Mouse (Mus musculus): ENCODE data around the gene Gne.

Gne gene

GRCm38 (mm10) chr4:44083945-44084344 is at the start of gene Gne:
TSS of gene Gne (minus strand) at chr4:44084177.
- DNase-seq (ENCODE audit: low read depth) = no peak

DNA sequence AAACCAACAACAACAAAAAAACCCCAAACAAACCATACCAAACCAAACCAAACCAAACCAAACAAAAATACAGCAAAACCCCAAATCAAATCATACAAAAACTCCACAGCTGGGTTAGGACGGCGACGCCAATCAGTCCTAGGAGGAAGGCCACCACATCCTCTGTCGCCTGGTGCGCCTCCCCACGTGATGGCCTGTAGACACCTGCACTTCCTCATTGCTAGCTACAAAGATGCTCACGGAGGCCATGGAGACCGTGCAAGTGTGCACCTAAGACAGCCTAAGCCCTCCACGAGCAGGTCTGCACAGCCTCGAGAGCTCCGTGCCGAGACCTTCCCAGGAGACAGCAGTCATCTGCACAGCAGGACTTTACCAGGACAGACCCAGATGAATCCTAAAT is 42.8 kb upstream of the Gne start:
- no peak for DNase-seq (ENCODE audit: low read depth)

DNA sequence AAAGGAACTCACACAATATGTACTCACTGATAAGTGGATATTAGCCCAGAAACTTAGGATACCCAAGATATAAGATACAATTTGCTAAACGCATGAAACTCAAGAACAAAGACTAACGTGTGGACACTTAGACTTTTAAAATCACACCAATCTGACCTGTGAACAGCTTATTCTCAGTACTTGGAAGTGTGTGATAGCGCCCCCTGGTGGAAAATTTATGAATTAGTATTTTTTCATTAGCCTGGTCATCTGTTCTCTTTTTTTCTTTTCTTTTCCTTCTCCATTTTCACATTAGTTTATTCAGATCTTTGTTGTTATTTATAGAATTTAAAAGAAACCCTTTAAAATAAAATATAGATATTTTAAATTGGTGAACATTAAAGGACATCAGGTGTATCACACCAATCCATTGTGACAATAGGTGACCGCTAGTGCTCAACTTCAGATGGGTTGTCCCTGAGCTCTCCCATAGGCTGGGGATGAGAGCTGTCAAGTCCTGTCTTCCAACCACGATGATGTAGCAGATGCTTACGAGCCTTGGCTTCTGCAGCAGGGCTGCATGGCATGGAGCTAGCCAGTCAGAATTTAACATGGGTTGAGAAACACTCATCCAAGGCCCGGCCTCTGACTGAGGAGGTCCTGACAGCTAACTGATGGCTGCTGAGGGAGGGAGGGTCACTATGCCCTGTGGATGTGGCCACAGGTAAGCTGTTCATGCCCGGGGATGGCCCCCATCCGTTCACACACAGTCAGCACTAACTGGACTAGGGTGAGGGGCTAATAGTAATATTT is 35.6 kb upstream of the Gne start:
- DNase-seq (ENCODE audit: low read depth) = peak; percentile 79

GRCm38 (mm10) chr4:44115046-44115445 is 31.1 kb upstream of the Gne start:
- DNase-seq (ENCODE audit: low read depth) = no peak

DNA sequence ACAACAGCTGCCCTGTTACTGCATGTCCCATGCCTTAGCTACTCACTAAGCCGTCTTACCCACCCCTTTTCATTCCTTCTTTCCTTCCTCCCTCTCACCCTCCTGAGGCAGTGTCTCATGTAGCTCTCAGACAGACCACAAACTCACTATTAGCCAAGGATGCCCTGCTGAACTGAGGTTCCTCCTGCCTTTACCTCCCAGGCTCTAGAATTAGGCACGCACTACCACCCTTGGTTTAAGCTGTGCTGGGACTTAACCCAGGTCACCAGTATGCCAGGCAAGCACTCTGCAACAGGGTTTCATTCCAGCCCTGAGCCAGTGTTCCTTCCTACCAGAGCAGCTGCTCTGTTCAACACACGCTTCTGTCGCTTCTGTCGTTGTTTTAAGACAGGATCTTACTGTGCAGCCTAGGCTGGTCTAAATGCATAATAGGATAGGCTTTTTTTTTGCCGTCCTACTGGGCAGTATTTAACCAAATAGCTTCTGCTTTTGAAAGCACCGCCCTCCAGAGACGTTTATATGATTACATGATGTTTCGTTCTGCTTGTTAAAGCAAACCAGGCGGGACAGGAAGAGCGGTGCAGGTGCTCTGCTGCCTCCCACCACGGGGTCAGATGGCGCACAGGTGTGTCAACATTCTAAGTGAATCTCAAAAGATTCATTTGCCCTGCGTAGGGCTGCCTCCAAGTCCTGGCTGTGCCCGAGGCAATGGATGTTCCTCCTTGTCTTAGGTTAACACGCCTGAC is 29.6 kb upstream of the Gne start:
- no peak for DNase-seq (ENCODE audit: low read depth)

- DNase-seq (ENCODE audit: low read depth) = no peak
These were observed 28.8 kb upstream of the Gne start for GRCm38 (mm10) chr4:44112741-44113140.

DNA sequence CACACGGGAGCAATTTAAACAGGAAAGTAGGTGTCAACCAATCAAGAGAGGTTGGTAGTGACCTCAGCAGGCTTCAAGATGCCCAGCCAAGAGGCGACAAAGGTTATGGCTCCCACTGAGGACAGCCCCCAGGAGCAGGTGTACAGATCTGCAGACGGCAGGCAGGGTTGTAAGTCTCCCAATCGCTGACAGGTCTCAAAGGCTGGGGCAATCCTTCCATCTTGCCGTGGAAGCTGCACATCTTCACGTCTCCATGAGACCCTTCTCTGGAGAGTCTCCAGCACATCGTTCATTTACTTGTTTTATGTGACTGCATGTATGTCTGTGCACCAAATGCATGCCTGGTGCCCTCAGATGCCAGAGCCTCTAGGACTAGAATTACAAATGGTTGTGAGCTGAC is 26.8 kb upstream of the Gne start:
- DNase-seq (ENCODE audit: low read depth) = no peak

DNA sequence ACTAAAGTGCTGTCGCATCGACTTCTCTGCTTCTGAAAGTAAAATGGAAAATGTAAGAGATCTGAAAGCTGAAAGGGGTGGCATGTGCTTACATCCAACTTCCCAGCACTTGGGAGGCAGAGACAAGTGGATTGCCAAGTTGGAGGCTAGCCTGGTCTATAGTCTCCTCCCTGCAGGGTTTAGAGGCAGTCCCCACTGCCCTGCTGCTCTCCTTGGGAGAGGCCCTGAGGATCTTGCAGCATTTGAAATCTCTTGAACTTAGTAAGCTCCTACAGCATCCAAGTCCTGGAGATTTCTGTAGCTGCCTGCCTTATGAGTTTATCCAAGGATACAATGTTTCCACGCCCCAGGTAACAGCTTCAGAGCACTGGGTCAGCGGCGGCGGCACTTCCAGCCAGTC is 24.3 kb upstream of the Gne start:
- DNase-seq (ENCODE audit: low read depth) = no peak

DNA sequence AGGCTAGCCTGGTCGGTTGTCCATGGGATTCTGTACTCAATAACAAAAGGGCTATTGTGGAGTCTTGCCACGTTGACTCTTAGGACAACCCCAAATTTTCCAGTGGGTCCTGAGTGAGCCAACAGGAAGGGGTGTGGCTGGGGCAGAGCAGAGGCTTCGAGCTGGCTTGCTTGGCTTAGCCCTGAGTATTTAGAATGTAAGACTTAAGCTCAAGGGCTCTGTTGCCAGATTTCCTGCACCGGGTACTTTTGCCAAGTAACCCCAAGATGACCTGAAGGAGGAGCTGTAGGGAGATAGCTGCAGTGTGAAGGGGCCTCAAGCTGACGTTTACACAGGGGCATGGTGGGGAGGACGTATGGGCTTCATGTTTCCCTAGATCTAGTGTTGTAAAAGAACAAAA is 23.4 kb upstream of the Gne start:
- DNase-seq (ENCODE audit: low read depth) = peak; percentile 47

- peak; percentile 14 for DNase-seq (ENCODE audit: low read depth)
These were observed 22.4 kb upstream of the Gne start for GRCm38 (mm10) chr4:44106297-44106821.

GRCm38 (mm10) chr4:44104195-44104917 is 20.4 kb upstream of the Gne start:
- no peak for DNase-seq (ENCODE audit: low read depth)

- no peak for DNase-seq (ENCODE audit: low read depth)
These were observed 19.6 kb upstream of the Gne start for GRCm38 (mm10) chr4:44103620-44104019.

GRCm38 (mm10) chr4:44097576-44098335 is 13.8 kb upstream of the Gne start:
- DNase-seq (ENCODE audit: low read depth) = no peak

GRCm38 (mm10) chr4:44094475-44094874 is 10.5 kb upstream of the Gne start:
- DNase-seq (ENCODE audit: low read depth) = peak; percentile 60

- no peak for DNase-seq (ENCODE audit: low read depth)
These were observed 8.4 kb upstream of the Gne start for GRCm38 (mm10) chr4:44092359-44092758.

DNA sequence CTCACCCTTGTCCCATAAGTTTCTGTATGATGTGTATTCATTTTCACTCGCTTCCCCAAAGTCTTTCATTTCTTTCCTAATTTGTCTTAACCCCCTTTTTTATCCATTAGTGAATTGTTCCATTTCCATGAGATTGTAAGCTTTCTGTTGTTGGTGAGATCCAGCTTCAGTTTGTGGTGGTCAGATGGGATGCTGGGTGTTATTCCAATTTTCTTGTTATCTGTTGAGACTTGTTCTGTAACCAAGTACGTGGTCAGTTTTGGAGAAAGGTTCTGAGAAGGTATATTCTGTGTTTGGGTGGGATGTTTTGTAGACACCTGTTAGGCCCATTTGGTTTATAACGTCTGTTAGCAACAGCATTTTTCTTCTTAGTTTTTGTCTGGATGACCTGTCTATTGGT is 1.6 kb upstream of the Gne start:
- no peak for DNase-seq (ENCODE audit: low read depth)

GRCm38 (mm10) chr4:44084602-44085325 is 787 bp upstream of the Gne start:
- DNase-seq (ENCODE audit: low read depth) = no peak

GRCm38 (mm10) chr4:44078358-44078933 is 5.5 kb downstream of the Gne start:
- DNase-seq (ENCODE audit: low read depth) = no peak

DNA sequence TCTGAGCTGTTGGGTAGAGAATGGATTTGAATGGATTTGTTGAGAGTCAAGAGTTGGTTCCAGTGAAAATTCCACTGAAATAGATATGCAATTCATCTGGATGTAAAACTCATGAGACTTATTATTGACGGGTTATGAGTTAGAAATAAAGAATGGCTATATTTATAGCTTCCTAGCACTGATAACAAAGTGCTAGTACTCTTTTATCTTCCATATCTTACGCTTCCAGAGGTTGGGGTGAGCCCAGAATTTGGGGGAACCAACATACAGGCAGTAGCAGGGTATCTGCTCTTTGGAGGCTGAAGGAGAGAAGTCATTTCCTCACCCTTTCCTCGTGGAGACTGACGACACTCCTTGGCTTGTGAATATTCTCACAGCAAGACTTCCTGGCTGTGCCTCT is 9.6 kb downstream of the Gne start:
- DNase-seq (ENCODE audit: low read depth) = no peak

DNA sequence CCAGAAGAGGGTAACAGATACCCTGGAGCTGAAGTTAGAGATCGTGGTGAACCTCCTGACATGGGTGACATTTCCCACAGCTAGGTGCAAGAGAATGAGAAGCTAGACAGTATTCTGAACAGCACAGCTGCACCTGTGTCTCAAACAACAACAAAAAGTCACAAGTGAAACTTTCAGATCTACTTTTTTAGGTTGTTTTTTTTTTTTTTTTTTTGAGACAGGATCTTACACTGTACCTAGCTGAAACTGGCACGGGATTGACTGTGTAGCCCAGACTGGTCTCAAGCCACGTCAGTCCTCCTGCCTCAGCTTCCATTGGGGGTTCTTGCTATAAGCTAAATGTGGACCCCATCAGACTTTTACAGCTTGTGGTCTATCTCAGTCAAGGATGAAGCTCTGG is 10.2 kb downstream of the Gne start:
- no peak for DNase-seq (ENCODE audit: low read depth)

Data from NIH3T3 (cell line).